Mouse (Mus musculus): ENCODE results near the gene 4933425L06Rik.

Gene 4933425L06Rik

DNA sequence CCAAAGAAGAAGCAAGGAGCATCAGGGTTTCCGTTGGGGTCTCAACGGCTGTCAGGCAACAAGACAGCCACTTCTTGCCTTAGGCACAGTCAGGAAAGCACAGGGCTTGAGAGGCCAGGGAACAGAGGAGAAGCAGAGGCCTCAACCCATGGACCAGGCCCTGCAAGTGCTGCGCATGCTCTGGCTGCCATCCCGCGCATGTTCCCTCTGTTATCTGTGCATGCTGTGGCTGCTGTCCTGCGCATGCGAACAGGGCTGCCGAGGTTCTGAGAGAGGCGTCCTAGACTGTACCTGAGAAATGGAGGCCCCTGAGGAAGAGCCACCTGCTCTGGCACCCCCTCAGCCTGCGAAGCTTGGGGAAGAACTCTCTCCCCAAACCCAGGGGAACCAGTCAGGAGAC, at the start of gene 4933425L06Rik:
TSS of gene 4933425L06Rik (plus strand) at position 261 of the 400 bp plus-strand sequence.
- in situ Hi-C loops (cut with MboI, MseI): no loop called here

GRCm38 (mm10) chr13:105037816-105038215, 44.1 kb upstream of the 4933425L06Rik start:
- in situ Hi-C loops (cut with MboI, MseI): no loop called here

GRCm38 (mm10) chr13:105038334-105038733, 43.6 kb upstream of the 4933425L06Rik start:
- in situ Hi-C loops (cut with MboI, MseI): no loop called here

- in situ Hi-C loops (cut with MboI, MseI): no loop called here
These were observed 38.0 kb upstream of the 4933425L06Rik start for GRCm38 (mm10) chr13:105043882-105044281.

DNA sequence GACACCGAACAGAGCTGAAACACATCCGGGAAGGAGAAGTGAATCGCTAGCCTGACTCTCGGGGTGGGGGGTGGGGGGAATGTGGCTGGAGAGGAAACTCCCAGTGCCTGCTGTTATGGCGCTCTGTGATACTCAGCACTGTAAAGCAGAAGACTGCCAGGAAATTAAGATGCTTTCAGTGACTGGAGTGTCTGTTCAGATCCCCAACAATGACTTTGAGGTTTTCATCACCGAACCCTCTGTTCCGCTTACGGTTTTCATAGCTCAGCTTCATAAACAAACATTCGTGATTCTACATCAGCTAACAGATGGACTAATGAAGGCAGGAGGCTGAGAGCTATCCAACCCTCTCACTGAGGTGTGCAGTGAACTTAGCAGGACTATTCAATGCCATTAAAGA, 34.5 kb upstream of the 4933425L06Rik start:
- in situ Hi-C loops (cut with MboI, MseI): no loop called here

DNA sequence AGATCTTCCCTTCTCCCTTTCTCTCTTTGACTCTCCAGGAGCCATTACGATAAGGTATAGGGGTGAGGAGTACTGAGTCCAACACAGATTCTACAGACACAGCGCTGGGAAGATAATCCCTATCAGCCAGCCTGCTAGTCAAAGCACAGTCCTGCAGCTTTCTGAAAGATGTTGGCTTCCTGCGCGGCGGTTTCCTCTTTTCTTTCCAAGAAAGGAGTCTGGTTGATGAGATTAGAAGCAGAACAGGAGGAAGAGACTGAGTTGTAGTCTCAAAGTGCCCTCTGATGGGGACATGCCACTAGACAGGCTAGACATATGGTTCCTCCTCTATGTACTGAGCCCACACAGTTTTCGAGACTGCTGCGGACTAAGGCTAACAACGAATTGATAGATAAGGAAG, 33.3 kb upstream of the 4933425L06Rik start:
- in situ Hi-C loops (cut with MboI, MseI): no loop called here

- in situ Hi-C loops (cut with MboI, MseI): no loop called here
These were observed 30.5 kb upstream of the 4933425L06Rik start for GRCm38 (mm10) chr13:105051432-105051831.

GRCm38 (mm10) chr13:105053618-105054017, 28.3 kb upstream of the 4933425L06Rik start:
- in situ Hi-C loops (cut with MboI, MseI): no loop called here

DNA sequence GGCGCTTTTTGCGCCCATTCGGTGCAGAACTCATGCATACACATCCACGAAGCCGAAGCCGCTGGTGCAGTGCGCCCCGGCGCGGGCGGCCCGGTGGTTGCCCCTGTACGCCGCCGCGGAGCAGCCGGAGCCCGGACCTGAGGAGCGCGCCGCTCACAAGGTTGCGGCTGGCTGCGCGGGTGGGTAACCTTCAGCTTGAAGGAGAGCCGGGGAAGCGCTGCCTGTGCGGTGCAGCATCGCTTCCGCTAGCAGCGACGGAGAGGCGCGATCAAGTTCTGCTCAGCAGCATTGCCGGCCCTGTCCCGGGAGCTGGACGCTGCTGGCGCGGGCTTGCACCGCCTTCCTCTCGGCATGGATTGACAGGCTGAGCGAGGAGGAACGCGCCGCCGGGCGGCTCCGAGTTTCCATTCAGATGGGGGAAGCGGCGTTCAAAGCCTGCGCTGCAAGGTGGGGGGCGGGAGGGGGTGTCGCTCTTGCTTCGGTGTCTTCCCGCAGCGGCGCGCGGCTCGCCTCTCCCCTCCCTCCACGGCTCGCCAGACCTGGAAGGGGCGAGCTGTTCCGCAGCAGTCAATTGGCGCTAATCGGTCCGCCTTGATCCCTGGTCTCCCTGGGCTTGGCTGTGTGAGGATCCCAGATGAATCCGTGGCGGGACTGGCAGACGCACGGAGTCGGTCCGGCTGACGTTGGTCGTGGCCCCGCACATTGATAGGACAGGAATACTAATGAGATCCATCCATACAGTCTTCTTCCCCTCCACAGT, 27.6 kb upstream of the 4933425L06Rik start, which contains the start of gene Rgs7bp:
TSS of gene Rgs7bp (minus strand) at position 750 of the 760 bp plus-strand sequence.
- in situ Hi-C loops (cut with MboI, MseI): no loop called here

- in situ Hi-C loops (cut with MboI, MseI): no loop called here
These were observed 27.0 kb upstream of the 4933425L06Rik start for GRCm38 (mm10) chr13:105054941-105055309.

DNA sequence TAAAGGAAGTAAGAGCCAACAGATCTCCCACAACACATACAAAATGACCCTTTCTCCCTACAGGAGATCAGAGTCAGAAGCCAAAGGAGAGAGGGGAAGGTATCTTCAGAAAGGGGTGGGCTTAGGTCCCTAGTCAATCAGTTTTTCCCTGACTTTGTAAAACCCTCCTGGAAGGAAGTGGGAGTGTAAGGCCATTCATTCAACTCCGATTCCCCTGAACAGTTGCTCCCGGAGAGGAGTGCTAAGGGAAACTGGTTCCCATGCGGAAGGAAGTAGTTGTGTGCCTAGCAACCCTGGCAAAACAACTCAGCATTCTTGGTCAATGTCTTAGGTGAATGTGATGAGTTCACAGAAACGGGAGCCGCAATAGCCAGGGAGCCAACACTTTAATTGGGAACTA, 26.5 kb upstream of the 4933425L06Rik start:
- in situ Hi-C loops (cut with MboI, MseI): no loop called here

DNA sequence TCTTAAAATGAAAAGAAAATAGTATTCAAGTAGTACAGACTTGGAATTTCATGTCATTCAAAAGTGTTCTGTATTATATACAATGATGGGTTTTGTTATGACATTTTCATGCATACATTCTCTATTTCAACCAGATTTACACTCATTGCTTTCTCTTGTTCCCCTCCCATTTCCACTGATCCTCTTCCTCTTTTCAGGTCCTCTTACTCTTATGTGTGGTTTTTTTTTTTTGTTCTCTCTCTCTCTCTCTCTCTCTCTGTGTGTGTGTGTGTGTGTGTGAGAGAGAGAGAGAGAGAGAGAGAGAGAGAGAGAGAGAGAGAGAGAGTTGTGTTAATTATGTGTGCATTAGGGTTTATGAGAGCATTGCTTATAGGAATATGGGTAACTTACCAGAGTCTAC, 15.8 kb upstream of the 4933425L06Rik start:
- in situ Hi-C loops (cut with MboI, MseI): no loop called here

- in situ Hi-C loops (cut with MboI, MseI): no loop called here
These were observed 14.8 kb upstream of the 4933425L06Rik start for GRCm38 (mm10) chr13:105066890-105067845.

- in situ Hi-C loops (cut with MboI, MseI): no loop called here
These were observed 7.4 kb downstream of the 4933425L06Rik start for GRCm38 (mm10) chr13:105089276-105089675.

DNA sequence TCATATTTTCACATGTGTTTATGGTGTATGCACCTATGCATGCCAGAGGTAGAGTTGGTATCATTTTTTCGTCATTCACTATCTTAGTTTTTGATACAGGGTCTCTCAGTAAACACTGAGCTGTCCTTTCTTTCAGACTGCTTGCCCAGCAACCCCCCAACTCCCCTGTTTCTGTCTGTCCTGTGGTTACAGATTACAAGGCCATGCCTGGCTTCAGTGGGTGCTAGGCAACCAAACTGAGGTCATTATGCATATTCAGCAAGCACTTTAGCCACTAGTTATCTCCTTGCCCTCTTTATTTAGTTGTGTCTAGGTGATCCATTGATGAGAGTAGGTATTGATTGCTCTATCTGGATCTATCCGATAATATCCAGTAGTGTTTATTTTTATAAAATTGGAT, 14.4 kb downstream of the 4933425L06Rik start:
- in situ Hi-C loops (cut with MboI, MseI): no loop called here

- in situ Hi-C loops (cut with MboI, MseI): loop anchor here in 1 of 2 experiments (10.0 kb wide), 1 partner anchor 1626 kb away; no protein-coding TSS in a partner anchor
These were observed 18.8 kb downstream of the 4933425L06Rik start for GRCm38 (mm10) chr13:105100705-105101104.

- in situ Hi-C loops (cut with MboI, MseI): loop anchor here in 1 of 2 experiments (10.0 kb wide), 1 partner anchor 1630 kb away; no protein-coding TSS in a partner anchor
These were observed 22.5 kb downstream of the 4933425L06Rik start for GRCm38 (mm10) chr13:105104385-105104784.

DNA sequence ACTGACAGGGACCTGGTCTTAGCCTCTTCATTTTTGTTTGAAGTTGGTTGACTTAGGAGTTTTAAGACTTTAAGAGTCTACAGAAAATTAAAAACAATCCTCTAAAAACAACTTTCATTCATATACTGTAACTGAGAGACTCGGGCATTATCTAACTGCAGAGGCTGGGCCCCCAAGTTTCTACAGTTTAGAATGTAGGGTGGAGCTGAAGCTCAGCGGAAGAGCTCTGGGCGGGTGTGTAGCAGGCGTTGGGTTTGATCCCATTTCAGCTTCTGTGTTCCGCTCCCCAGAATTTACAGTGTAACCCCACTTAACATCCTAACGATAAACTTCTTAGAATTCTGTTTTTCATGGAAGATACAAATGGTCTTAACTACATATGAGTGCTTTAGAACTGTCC, 29.7 kb downstream of the 4933425L06Rik start:
- in situ Hi-C loops (cut with MboI, MseI): no loop called here

- in situ Hi-C loops (cut with MboI, MseI): no loop called here
These were observed 39.7 kb downstream of the 4933425L06Rik start for GRCm38 (mm10) chr13:105121617-105122016.

GRCm38 (mm10) chr13:105122092-105122491, 40.2 kb downstream of the 4933425L06Rik start:
- in situ Hi-C loops (cut with MboI, MseI): no loop called here

DNA sequence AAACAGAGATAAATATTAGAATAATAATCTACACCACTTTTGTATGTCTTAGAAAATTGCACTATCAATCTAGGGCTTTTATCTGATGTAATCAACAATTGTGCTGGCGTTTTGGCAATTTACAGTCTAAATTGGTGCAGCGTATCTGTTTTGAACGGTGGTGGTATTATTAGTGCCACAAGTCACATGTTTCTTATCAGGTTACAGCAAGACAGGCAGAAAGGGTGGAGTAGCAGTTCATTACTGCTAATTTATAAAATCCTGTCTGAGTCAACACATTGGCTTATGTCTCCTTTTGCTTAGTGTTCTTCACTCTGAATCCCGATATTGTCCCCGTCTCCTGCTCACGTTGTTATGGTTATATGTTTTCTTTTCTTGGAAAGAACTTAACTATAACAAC, 48.2 kb downstream of the 4933425L06Rik start:
- in situ Hi-C loops (cut with MboI, MseI): no loop called here

- in situ Hi-C loops (cut with MboI, MseI): no loop called here
These were observed 50.4 kb downstream of the 4933425L06Rik start for GRCm38 (mm10) chr13:105132370-105132769.
